Mouse (Mus musculus) myocyte (in vitro differentiated cells): ENCODE data around the gene Nkx1-1.

Experiments used
- CEBPB ChIP-seq: IDR thresholded peaks from 2 replicates; pipeline ENCODE4 v1.6.1; 2011; ENCODE audit warnings: mild to moderate bottlenecking, moderate library complexity; ENCODE audit not compliant: poor library complexity, insufficient read depth, severe bottlenecking
- E2F4 ChIP-seq: IDR thresholded peaks from one replicate; pipeline ENCODE4 v1.6.1; 2011; ENCODE audit warnings: mild to moderate bottlenecking, control low read depth, moderate library complexity; ENCODE audit not compliant: insufficient read depth
- MAX ChIP-seq: IDR thresholded peaks from one replicate; pipeline ENCODE4 v1.6.1; 2011; ENCODE audit warnings: low read depth, mild to moderate bottlenecking, control low read depth
- MYOD1 ChIP-seq, 3 experiments: IDR thresholded peaks; one replicate each; pipeline ENCODE4 v1.6.1; 2011; ENCODE audit warnings: control low read depth in 2 of 3, low read depth in 2 of 3, mild to moderate bottlenecking in 2 of 3, moderate library complexity in 1 of 3; ENCODE audit not compliant: insufficient read length in 2 of 3, control insufficient read depth in 1 of 3
- MYOG ChIP-seq, 3 experiments: IDR thresholded peaks; one replicate each; pipeline ENCODE4 v1.6.1; 2011; ENCODE audit warnings: control low read depth in 2 of 3, low read depth in 2 of 3, mild to moderate bottlenecking in 2 of 3; ENCODE audit not compliant: insufficient read length in 2 of 3, control insufficient read depth in 1 of 3, insufficient read depth in 1 of 3
- POLR2A ChIP-seq: IDR thresholded peaks from one replicate; pipeline ENCODE4 v1.6.1; 2011; ENCODE audit warnings: low read depth, mild to moderate bottlenecking, control low read depth, moderate library complexity; ENCODE audit not compliant: insufficient read length
- POLR2AphosphoS2 ChIP-seq: IDR thresholded peaks from one replicate; pipeline ENCODE4 v1.6.1; 2011; ENCODE audit warnings: low read depth, control low read depth; ENCODE audit not compliant: insufficient read length
- REST ChIP-seq: IDR thresholded peaks from one replicate; pipeline ENCODE4 v1.6.1; 2011; ENCODE audit warnings: mild to moderate bottlenecking, control low read depth, moderate library complexity; ENCODE audit not compliant: insufficient read depth, insufficient read length
- SRF ChIP-seq: IDR thresholded peaks from one replicate; pipeline ENCODE4 v1.6.1; 2011; ENCODE audit warnings: low read depth; ENCODE audit not compliant: control insufficient read depth, insufficient read length
- TCF12 ChIP-seq: IDR thresholded peaks from one replicate; pipeline ENCODE4 v1.6.1; 2011; ENCODE audit warnings: mild to moderate bottlenecking, control low read depth; ENCODE audit not compliant: poor library complexity, insufficient read depth, severe bottlenecking
- TCF3 ChIP-seq: IDR thresholded peaks from one replicate; pipeline ENCODE4 v1.6.1; 2011; ENCODE audit warnings: low read depth, control low read depth; ENCODE audit not compliant: insufficient read length
- USF1 ChIP-seq: IDR thresholded peaks from one replicate; pipeline ENCODE4 v1.6.1; 2011; ENCODE audit warnings: low read depth, mild to moderate bottlenecking, control low read depth, moderate library complexity

GRCm38 (mm10) chr5:33387550-33387949 is 46.2 kb downstream of the Nkx1-1 start:
- TF ChIP-seq CEBPB (no peak), MYOG (IDR thresholded peaks at IDR 0.05; ENCODE audit: control insufficient read depth in 1 of 3, insufficient read depth in 1 of 3, insufficient read length in 2 of 3, low read depth in 2 of 3) (no peak), POLR2A (no peak), MAX (no peak), POLR2AphosphoS2 (no peak), TCF12 (no peak), MYOD1 (IDR thresholded peaks at IDR 0.05; ENCODE audit: control insufficient read depth in 1 of 3, insufficient read length in 2 of 3, low read depth in 2 of 3) (no peak), TCF3 (no peak), USF1 (no peak), REST (no peak), E2F4 (no peak), SRF (no peak)
